Mouse (Mus musculus) limb, embryonic 14.5 days (tissue): ENCODE data around the gene Gm21987. TPM values are rescaled to one million over a fixed set of nuclear protein-coding genes. Genes with fewer than 3 reads are reported as not detected.

Source experiments
- ATAC-seq: fragments of 200-750 bp; cut with Nextera tagmentation; 2 replicates; pipeline ENCODE4 v1.8.0; 2017; ENCODE audit warnings: low read depth, moderate number of reproducible peaks, moderate TSS enrichment; ENCODE audit not compliant: low FRiP score
- DNase-seq: peaks from one replicate; pipeline ENCODE4 v3.0.0-alpha.2; 2015; ENCODE audit warnings: low spot score
- H3K27ac ChIP-seq: fragments of 300-500 bp; sonication (generic); replicated peaks from 2 replicates; pipeline ENCODE4 v1.5.1; 2014; ENCODE audit warnings: low read depth, mild to moderate bottlenecking, low read length, moderate library complexity, mixed read lengths
- H3K27me3 ChIP-seq: fragments of 300-500 bp; sonication (generic); 2 replicates; pipeline ENCODE4 v1.6.1; 2014; ENCODE audit warnings: low read length, mixed read lengths; ENCODE audit not compliant: control insufficient read depth, insufficient read depth
- H3K36me3 ChIP-seq: fragments of 300-500 bp; sonication (generic); 2 replicates; pipeline ENCODE4 v1.6.1; 2014; ENCODE audit warnings: mild to moderate bottlenecking, low read length, moderate library complexity, mixed read lengths; ENCODE audit not compliant: control insufficient read depth, insufficient read depth
- H3K4me1 ChIP-seq: fragments of 300-500 bp; sonication (generic); 2 replicates; pipeline ENCODE4 v1.6.1; 2014; ENCODE audit warnings: antibody characterized with exemption, low read length, mixed read lengths; ENCODE audit not compliant: control insufficient read depth, insufficient read depth
- H3K4me2 ChIP-seq: fragments of 300-500 bp; sonication (generic); replicated peaks from 2 replicates; pipeline ENCODE4 v1.6.1; 2014; ENCODE audit warnings: low read depth, mild to moderate bottlenecking, low read length, moderate library complexity; ENCODE audit not compliant: severe bottlenecking
- H3K4me3 ChIP-seq: fragments of 300-500 bp; sonication (generic); replicated peaks from 2 replicates; pipeline ENCODE4 v1.5.1; 2014; ENCODE audit warnings: low read length
- H3K9ac ChIP-seq: fragments of 300-500 bp; sonication (generic); 2 replicates; pipeline ENCODE4 v1.6.1; 2014; ENCODE audit warnings: mild to moderate bottlenecking, low read depth, low read length, moderate library complexity; ENCODE audit not compliant: severe bottlenecking
- H3K9me3 ChIP-seq: fragments of 300-500 bp; sonication (generic); 2 replicates; pipeline ENCODE4 v1.6.1; 2016; ENCODE audit warnings: low read length; ENCODE audit not compliant: control insufficient read depth
- POLR2A ChIP-seq: fragments of 200-500 bp; IDR thresholded peaks from 2 replicates; pipeline ENCODE4 v1.8.0; 2012; ENCODE audit warnings: inconsistent platforms, mild to moderate bottlenecking, moderate library complexity, borderline replicate concordance; ENCODE audit not compliant: insufficient read depth, insufficient read length; ENCODE audit errors: extremely low read depth
- WGBS: fragments of 180-500 bp; shearing (Covaris S2); extraction: QIAGEN DNeasy Blood & Tissue Kit; methylation state at CpG from one replicate; pipeline ENCODE4 v1.1.7; 2014; 5-methylcytosine and 5-hydroxymethylcytosine counted together
- polyA plus RNA-seq, 2 experiments: library from polyadenylated mRNA; depleted of rRNA in 1 of 2; stranded (reverse) in 1 of 2; unstranded in 1 of 2; fragments of >200 nt; fragmentation: Nextera tagmentation in 1 of 2; extraction: Ambion mirVana in 1 of 2; gene quantifications; 2 replicates each; pipeline versions ENCODE4 v1.2.1 to v1.2.3; 2012 to 2014

Gm21987 gene
- polyA plus RNA-seq, 2 experiments = not detected

DNA sequence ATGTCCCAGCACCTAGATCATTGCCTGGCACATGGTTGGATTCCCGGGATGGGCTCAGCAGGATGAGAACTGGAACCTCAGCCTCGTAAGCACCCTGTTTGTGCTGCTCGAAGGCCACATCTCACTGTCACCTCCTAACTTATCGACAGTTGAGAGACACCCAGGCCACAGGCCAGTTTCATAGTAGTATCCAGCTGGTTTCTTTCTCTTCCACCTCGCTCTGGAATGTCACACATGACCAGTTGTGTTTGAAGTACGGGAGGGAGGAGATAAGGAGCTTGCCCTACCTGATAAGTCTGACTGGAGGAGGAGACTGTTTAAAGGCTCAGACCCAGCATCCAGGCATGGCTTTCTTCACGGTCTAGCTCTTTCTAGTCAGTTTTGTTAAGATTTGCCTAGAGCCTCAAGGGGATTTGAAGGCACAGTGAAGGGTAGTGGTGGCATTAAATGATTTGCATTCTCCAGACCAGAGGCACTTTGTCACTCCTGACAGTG lies 3.6 kb downstream of the Gm21987 start:
- Histone ChIP-seq H3K4me3 (no peak overlapping the region), H3K9me3 (no peaks in the 10 kb centered on the region), H3K27ac (no peak overlapping the region), H3K4me2 (no peak overlapping the region), H3K27me3 (no peaks in the 10 kb centered on the region), H3K36me3 (peaks cover 25% of the 10 kb centered on the region), H3K4me1 (peaks cover 3% of the 10 kb centered on the region; the same call in 1 of the 2 replicates), H3K9ac (no peak overlapping the region)
- TF ChIP-seq POLR2A = no peak
- no peak for DNase-seq
- ATAC-seq = no peak
- WGBS = 75% methylated on average over 7 of the region's 7 CpGs

GRCm38 (mm10) chr16:38350939-38351338 lies 4.1 kb downstream of the Gm21987 start:
- no peak overlapping the region for H3K4me3 ChIP-seq
- WGBS = 72% methylated on average over 6 of the region's 6 CpGs
- DNase-seq = no peak
- peaks cover 3% of the 10 kb centered on the region; the same call in 1 of the 2 replicates for H3K4me1 ChIP-seq
- H3K4me2 ChIP-seq = no peak overlapping the region
- no peaks in the 10 kb centered on the region for H3K27me3 ChIP-seq
- no peak overlapping the region for H3K27ac ChIP-seq
- H3K9me3 ChIP-seq = no peaks in the 10 kb centered on the region
- no peak for ATAC-seq
- peaks cover 25% of the 10 kb centered on the region for H3K36me3 ChIP-seq
- no peak overlapping the region for H3K9ac ChIP-seq
- no peak for TF ChIP-seq POLR2A

- H3K9me3 ChIP-seq = no peaks in the 10 kb centered on the region
- WGBS = 86% methylated on average over 7 of the region's 7 CpGs
- H3K27ac ChIP-seq = no peak overlapping the region
- no peak overlapping the region for H3K4me2 ChIP-seq
- no peak overlapping the region for H3K9ac ChIP-seq
- ATAC-seq (no peak), DNase-seq (no peak)
- TF ChIP-seq POLR2A = no peak
- peaks cover 25% of the 10 kb centered on the region for H3K36me3 ChIP-seq
- no peaks in the 10 kb centered on the region for H3K27me3 ChIP-seq
- H3K4me1 ChIP-seq = peaks cover 3% of the 10 kb centered on the region; the same call in 1 of the 2 replicates
- no peak overlapping the region for H3K4me3 ChIP-seq
Measured at GRCm38 (mm10) chr16:38352031-38352430, 5.2 kb downstream of the Gm21987 start.

GRCm38 (mm10) chr16:38352851-38353250 lies 6.0 kb downstream of the Gm21987 start:
- Histone ChIP-seq H3K27me3 (no peaks in the 10 kb centered on the region), H3K9me3 (no peaks in the 10 kb centered on the region), H3K27ac (no peak overlapping the region), H3K36me3 (peaks cover 25% of the 10 kb centered on the region), H3K4me1 (no peaks in the 10 kb centered on the region), H3K4me2 (no peak overlapping the region), H3K9ac (no peak overlapping the region), H3K4me3 (no peak overlapping the region)
- ATAC-seq (no peak), DNase-seq (no peak)
- TF ChIP-seq POLR2A = no peak

DNA sequence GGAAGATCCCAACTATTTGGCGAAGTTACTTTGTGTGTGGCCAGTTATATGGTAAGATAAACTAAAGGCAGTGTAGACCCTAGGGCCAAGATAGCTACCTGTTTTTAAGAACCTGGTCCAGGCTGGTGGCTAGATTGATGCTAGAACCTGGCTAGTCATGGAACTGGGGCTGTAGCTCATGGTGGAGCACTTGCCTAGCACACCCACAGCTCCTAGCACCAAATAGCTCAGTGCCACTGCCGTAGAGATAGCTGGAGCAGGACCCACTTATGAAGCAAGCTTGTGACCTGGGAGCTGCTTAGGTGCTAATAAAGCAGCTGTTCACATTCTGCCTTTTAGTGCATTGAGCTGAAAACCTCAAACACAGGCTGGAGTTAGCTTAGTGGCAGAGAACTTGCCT lies 6.8 kb downstream of the Gm21987 start:
- TF ChIP-seq POLR2A = no peak
- Histone ChIP-seq H3K4me3 (no peak overlapping the region), H3K4me1 (no peaks in the 10 kb centered on the region), H3K27me3 (no peaks in the 10 kb centered on the region), H3K36me3 (peaks cover 25% of the 10 kb centered on the region), H3K27ac (no peak overlapping the region), H3K9me3 (no peaks in the 10 kb centered on the region), H3K9ac (no peak overlapping the region), H3K4me2 (no peak overlapping the region)
- no peak for ATAC-seq
- WGBS = 97% methylated on average over 2 of the region's 2 CpGs
- DNase-seq = no peak
